Mouse (Mus musculus) erythroid progenitor cell, adult 5-6 weeks (primary cell): ENCODE measurements around the gene Atf6b. TPM values are rescaled to one million over a fixed set of nuclear protein-coding genes. Genes with fewer than 3 reads are reported as not detected.
A peak's percentile ranks its signal among the peaks of the same experiment; 100 is the strongest.

Experiments
- ATAC-seq: replicated peaks from 2 replicates; pipeline ENCODE4 v1.8.0; 2016; ENCODE audit warnings: moderate number of reproducible peaks, mild to moderate bottlenecking, moderate TSS enrichment, inconsistent platforms; ENCODE audit not compliant: poor library complexity, low FRiP score, severe bottlenecking
- total RNA-seq, 2 experiments: library from RNA; stranded (forward) in 1 of 2; stranded (reverse) in 1 of 2; fragments of 150-400 nt in 1 of 2; fragments of 186-747, 209-891 nt in 1 of 2; gene quantifications; 2 replicates each; pipeline versions ENCODE4 v1.2.3 to v1.2.4; 2015 to 2017; ENCODE audit warnings: low replicate concordance in 2 of 2

Atf6b gene
- total RNA-seq (2015; ENCODE audit: low replicate concordance) (5.4 and 8.3 TPM in 2 replicates), total RNA-seq (2017; ENCODE audit: low replicate concordance) (2.6 and 5.0 TPM in 2 replicates)

- peak; percentile 94 for ATAC-seq
Observed at GRCm38 (mm10) chr17:34646906-34647787, at the start of gene Atf6b. TSS of gene Atf6b (plus strand) at chr17:34647146.

DNA sequence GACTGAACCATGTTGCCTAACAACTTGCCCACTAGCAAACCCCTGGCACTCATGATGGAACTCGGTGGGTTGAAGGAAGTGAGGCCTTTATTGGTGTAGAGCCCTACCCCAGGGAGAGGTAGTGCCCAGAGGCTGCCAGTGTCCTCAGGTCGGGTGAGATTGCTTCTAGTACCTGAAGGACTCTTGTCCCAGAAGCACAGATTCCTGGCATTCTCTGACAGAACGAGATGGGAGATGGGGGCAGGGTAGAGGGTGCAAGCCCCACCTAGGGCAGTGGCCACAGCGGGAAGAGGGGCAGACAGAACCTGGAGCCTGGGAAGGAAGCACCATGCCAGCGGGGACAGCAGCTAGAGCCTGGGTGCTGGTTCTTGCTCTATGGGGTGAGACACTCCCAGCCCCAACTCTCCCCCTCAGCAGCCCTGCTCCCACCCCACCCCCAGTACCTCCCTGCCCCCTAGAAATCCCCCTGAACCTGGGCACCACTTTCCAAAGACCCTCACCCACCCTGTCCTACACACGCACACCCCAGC, 49.3 kb upstream of the Atf6b start, which contains the start of gene Ager:
Gene Ager, plus strand, starts transcription at position 297 of the 530 bp plus-strand sequence.
- no peak for ATAC-seq

DNA sequence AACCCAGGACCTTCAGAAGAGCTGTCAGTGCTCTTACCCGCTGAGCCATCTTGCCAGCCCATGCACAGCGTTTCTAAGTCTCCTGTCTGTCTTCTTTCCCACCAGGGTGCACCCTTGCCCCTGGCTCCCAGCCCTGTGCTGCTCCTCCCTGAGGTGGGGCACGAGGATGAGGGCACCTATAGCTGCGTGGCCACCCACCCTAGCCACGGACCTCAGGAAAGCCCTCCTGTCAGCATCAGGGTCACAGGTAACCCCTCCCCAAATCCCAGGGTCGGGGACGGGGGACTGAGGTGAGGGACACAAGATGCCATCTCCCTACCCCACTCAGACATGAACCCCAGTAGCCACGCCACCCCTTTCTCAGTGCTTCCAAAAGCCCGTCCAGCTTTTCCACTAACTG, 47.1 kb upstream of the Atf6b start:
- no peak for ATAC-seq

DNA sequence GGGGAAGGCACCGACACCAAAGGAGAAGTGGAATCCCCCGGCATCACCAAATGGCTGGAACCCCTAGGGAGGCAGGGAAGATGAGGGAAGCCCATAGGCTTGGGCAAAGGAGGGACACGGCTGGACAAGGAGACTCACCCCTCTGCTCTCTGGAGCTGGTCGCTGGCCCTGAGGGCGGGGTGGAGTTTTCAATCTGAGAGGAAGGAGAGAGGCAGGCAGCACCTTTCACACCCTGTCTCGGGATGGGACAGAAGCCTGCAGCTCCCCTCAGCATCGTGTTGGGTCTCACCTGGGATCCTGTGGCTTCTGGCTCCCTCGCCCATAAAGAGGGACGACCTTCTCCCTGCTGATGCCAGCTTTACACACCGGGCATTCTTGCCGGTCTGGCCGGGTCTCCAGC, 45.1 kb upstream of the Atf6b start:
- no peak for ATAC-seq

GRCm38 (mm10) chr17:34603375-34604060, 43.4 kb upstream of the Atf6b start, which contains the start of gene Rnf5:
TSS of gene Rnf5 (minus strand) at chr17:34603690.
- peak; percentile 78 for ATAC-seq

- peak; percentile 71 for ATAC-seq
Observed at GRCm38 (mm10) chr17:34604061-34604508, 42.9 kb upstream of the Atf6b start, which contains the start of gene Agpat1. TSS of gene Agpat1 (plus strand) at chr17:34604262.

GRCm38 (mm10) chr17:34604511-34605237, 42.3 kb upstream of the Atf6b start:
- peak; percentile 1 for ATAC-seq

GRCm38 (mm10) chr17:34605609-34606008, 41.3 kb upstream of the Atf6b start:
- ATAC-seq: peak; percentile 48

DNA sequence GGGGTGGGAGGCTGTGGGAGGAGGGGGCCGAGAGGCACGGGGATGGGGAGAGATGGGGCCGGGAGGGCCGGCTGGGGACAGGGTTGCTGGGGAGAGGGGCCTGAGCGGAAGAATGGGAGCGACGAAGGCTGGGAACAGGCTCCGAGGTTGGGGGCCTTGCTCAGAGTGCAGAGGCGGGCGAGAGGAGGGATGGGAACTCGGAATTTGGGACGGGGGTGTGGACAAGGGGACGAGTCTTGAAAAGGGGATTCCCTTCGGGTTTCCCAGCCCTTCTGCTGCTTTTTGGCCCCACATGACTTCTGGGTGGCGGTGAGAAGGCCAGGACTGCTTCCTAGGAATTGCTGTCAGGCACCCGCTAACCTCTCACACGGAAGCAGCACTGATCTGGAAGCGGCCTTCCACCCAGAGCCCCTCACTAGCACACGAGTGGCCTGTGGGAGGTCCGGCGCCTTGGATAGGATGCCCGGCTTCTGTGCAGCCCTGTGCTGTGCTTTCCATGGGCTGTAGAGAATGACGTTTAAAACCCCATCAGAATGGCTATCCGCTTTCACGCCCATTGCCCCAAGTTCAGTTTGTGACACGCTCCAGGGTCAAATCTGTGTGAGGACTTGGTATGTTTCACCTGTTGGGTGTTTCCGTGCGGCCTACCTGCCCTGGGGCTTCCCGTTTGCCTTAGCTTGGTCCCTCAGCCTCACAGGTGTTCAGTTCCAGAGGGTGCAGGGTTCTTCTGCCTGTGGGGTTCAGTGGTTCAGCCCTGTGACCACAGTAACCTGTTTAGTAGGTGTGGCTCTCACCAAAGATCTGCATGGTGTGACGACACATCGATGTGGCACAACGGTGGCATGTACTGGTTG, 40.5 kb upstream of the Atf6b start:
- no peak for ATAC-seq

- no peak for ATAC-seq
Observed at GRCm38 (mm10) chr17:34607997-34608396, 38.9 kb upstream of the Atf6b start.

DNA sequence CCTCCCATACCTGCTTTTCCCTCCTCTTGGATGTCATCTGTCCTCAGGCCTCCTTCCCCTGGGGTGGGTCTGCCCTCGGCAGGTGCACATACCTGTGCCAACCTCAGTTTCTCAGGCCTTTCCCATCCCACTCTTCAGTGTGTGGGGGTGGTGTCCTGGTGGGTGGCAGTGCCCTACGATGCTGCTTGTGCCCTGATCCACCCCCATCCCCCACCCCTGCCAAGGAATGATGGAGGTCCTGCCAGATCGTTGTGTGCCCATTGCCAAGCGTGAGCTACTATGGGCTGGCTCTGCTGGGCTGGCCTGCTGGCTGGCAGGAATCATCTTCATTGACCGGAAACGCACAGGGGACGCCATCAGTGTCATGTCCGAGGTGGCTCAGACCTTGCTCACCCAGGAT, 35.9 kb upstream of the Atf6b start:
- ATAC-seq: no peak

DNA sequence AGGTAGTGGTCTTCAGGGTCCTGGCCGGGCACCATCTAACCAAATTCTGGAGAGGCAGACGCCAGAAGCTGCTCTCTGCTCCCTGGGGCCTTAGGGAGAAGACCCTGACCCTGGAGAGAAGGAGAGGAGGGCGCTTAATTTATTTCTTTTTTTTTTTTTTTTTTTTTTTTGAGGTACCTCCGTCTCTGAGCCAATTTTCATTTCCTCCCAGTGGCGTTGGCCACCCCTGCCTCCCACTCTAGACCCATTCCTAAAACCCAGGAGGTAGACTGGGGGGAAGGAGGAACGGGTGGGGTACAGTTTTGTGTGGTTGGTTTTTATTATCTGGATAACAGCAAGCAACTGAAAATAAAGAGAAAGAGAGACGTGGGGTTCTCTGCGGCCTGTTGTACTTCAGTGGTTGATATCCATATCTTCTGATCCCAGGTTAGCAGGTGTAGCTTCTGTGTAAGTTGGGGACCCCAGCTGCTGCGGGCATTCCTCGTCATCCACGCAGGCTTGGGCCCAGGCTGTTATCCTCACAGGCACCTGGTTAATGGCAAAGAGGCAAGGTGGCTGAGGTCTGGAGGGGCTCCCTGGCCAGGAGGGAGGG, 33.8 kb upstream of the Atf6b start:
- no peak for ATAC-seq

- ATAC-seq: no peak
Observed at GRCm38 (mm10) chr17:34613830-34614229, 33.1 kb upstream of the Atf6b start.

DNA sequence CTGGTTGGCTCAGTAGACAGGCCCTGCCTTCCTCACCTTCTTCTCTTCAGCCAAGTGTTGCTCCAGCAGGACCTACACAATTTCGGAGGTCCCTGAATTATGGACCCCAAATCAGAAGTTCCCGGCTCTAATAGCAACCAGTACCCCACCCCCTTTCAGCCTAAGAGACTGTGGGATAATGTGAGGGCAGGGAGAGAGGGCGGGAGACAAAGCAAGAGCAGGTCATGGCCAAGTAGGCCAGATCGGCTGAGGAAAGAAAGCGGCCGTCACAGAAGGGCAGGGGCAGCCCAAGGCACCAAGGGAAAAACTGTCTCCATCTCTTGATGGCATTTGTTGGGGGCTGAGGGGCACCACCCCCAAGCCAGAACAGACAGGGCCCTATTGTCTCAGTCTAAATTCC, 31.1 kb upstream of the Atf6b start, which contains the start of gene Egfl8:
Gene Egfl8, minus strand, starts transcription at position 101 of the 400 bp plus-strand sequence.
- no peak for ATAC-seq

DNA sequence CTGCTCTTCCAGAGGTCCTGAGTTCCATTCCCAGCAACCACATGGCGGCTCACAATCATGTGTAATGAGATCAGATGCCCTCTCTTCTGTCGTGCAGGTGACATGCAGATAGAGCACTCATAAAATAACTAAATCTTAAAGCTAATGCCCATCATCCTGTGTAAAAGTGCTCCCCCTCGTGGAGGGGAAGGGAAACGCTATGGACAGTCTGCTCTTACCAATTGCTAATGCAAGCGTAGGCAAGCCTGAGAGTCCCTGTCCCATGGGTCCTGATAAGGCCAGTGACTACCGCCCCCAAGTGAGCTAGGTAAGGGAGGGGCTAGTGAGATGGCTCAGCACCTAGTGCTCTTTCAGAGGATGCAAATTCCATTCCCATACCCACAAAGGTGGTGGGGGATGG, 27.9 kb upstream of the Atf6b start:
- ATAC-seq: peak; percentile 83

DNA sequence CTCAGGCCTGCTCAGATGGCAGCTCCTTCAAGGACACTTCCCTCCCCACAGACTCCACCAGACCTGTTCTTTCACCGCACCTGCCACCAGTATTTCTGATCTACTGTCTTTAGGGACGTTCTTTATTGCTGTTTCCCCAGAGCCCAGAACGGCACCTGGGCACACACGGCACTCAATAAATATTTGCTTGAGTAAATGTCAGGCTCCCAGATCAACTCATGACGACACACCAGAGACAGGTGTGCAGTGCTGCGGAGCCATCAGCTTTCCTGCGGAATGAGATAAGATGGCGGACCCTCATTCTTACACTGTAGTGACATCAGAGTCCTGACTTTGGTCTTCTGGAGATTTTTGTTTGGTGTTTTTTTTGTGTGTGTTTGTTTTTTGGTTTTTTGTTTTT, 25.9 kb upstream of the Atf6b start:
- ATAC-seq: no peak

- ATAC-seq: no peak
Observed at GRCm38 (mm10) chr17:34623161-34623560, 23.8 kb upstream of the Atf6b start.

- ATAC-seq: no peak
Observed at GRCm38 (mm10) chr17:34624981-34625380, 22.0 kb upstream of the Atf6b start.
